Mouse (Mus musculus) heart, adult 8-10 months (tissue): ENCODE measurements at regions not wholly inside any gene's neighbourhood (a gene's known extent, or its start where the extent isn't known, plus 50 kb on each side); places are given as distances from the start of the nearest gene placed in this dataset.

Experiments
- DNase-seq: peaks from one replicate; pipeline ENCODE4 v3.0.0; 2022; ENCODE audit warnings: low spot score

GRCm38 (mm10) chr2:166271373-166272189 lies 116.1 kb upstream of the Sulf2 start:
- DNase-seq = no peak

- no peak for DNase-seq
These were observed 114.5 kb upstream of the Sulf2 start for GRCm38 (mm10) chr2:166270007-166270406.

- no peak for DNase-seq
These were observed 111.5 kb upstream of the Sulf2 start for GRCm38 (mm10) chr2:166266915-166267314.

- DNase-seq = no peak
These were observed 111.0 kb upstream of the Sulf2 start for GRCm38 (mm10) chr2:166266507-166266906.

GRCm38 (mm10) chr2:166264756-166265155 lies 109.3 kb upstream of the Sulf2 start:
- DNase-seq = no peak

GRCm38 (mm10) chr2:166261799-166262198 lies 106.3 kb upstream of the Sulf2 start:
- peak; percentile 39 for DNase-seq

- no peak for DNase-seq
These were observed 105.6 kb upstream of the Sulf2 start for GRCm38 (mm10) chr2:166261065-166261464.

GRCm38 (mm10) chr2:166258771-166259180 lies 103.3 kb upstream of the Sulf2 start:
- DNase-seq = no peak

GRCm38 (mm10) chr2:166257666-166258065 lies 102.2 kb upstream of the Sulf2 start:
- DNase-seq = no peak

GRCm38 (mm10) chr2:166256193-166256592 lies 100.7 kb upstream of the Sulf2 start:
- no peak for DNase-seq

- no peak for DNase-seq
These were observed 99.1 kb upstream of the Sulf2 start for GRCm38 (mm10) chr2:166254581-166254980.

DNA sequence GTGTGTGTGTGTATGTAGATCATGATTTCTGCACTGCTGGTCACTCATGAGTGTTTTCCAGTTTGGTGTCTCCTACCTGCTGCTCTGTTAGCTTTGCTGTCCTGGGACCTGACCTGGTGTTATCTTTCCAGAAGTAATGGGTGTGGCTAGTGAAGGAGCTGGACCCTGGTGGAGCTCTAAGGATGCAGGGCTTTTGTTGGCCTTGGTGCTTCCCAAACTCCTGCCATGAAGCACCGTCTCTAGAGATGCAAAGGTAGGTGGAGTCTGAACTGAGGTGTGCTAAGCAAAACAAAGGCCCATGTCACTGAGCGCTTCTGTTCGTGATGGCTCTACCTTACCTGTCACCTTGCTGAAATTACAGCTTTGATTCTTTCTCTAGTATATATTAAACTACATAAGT lies 96.6 kb upstream of the Sulf2 start:
- DNase-seq = no peak

GRCm38 (mm10) chr2:166251421-166251820 lies 96.0 kb upstream of the Sulf2 start:
- peak; percentile 55 for DNase-seq

DNA sequence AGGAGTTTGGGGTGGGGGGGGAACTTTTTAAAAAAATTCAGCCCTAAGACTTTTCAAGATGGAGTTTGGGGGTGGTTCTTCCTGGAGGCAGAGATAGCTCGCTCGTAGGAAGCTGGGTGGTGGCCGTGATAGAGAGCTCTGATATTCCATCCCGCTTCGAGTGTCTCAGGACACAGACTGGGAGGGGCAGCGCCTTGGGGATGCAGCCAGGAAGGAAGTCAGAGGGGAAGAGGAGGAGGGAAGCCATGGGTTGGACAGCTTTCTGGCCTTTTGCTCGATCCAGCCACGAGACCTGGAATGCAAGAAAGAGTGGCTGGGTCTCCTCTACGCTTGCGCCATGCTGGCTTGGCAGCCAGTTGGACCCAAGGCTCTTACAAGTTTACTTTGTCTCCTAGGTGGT lies 95.1 kb upstream of the Sulf2 start:
- peak; percentile 52 for DNase-seq

DNA sequence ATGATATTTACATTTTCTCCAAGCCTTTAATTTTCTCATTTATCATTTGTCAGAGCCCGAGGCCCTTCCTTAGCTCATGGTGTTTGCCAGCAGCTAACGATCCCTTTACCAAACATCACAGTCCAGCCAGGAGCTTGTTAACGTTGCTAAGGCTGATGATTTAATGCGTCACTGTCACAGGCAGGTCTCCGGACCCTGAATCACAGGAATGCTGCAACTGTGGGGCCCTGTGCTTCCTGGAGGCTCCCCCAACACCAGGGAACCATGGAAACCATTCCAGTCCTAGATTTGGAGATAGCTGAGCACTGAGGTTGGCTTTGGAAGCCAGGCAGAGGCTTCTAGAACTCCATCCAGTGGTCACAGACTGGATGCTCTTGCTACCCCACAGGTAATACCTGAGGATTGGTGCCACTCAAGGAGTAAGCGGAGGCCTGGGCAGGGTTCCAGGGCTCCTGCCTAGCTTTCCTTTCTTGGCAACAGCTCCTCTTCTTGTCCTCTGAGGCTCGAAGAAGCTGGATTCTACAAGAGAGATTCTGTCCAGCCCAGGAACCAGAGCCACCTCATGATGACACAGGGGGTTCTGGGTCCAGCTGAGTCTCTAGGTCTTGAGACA lies 94.0 kb upstream of the Sulf2 start:
- DNase-seq = no peak

DNA sequence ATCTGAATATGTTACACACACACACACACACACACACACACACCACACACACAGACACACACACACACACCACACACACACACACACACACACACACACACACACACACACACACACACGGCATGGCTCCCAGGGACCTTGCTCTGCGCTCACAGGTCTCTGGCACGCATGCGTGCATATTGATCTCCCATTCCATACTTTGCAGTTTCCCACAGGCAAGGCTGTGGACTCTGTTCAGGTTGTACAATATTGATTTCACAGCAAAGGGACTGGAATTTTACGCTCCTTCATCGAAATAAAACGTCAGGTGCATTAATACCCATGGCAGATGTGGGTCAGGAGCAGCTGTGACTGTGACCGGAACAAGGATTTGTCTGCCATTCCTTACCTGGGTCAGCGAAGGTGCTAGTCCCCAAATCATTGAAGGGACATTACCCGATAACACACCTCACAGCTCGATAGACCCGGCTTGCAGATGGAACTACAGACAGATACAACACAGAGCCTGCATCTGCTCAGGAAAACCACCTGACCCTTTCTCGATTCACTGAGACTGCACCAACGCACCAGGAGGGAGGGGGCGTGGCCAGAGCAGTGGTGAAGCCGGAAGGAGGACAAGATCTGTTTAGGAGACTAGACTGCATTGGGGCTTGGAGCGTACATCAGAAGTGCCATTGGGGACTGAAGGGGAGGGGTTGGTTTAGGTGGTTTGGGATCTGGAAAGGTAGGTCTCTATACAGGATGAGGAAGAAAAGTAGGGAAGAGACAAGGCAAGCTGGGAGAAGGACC lies 91.1 kb upstream of the Sulf2 start:
- DNase-seq = no peak

DNA sequence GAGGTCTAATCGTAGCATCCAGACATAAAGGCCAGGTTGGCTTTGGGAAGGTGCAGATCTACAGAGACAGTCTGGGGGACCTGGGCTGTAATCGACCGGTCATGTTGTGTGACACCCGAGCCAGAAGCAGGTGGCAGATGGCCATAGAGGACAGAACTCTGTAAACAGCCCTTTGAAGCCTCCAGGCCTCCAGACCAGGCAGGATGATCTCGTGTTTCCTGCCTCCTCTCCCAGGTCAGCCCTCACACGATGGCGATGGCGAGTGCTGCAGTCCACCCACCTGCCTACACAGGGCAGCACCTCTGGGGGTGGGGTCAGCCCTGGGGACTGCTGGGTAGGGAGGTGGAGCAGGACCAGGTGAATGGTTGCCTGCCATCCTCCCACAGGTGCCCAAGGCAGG lies 89.8 kb upstream of the Sulf2 start:
- DNase-seq = no peak

GRCm38 (mm10) chr2:166242786-166243521 lies 87.5 kb upstream of the Sulf2 start:
- DNase-seq = no peak

DNA sequence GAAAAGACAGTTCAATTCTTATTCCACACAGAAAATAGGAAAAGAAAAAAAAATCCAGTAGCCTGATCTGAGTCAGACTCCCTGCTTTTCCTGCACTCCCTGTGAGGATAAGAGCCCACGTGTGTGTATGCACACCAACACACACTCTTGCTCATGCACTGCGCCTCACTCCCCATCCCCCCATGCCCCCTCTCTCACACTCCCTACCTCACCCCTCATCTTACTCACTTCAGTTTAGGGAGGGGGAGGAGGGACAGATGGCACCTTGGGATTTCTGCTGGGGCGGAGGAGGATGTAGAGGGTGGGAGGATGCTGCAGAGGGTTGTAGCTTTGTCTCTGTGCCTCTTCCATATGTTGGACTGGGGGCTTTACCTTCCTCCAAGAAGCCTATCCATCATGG lies 85.8 kb upstream of the Sulf2 start:
- DNase-seq = no peak

GRCm38 (mm10) chr2:166240056-166240455 lies 84.6 kb upstream of the Sulf2 start:
- no peak for DNase-seq

DNA sequence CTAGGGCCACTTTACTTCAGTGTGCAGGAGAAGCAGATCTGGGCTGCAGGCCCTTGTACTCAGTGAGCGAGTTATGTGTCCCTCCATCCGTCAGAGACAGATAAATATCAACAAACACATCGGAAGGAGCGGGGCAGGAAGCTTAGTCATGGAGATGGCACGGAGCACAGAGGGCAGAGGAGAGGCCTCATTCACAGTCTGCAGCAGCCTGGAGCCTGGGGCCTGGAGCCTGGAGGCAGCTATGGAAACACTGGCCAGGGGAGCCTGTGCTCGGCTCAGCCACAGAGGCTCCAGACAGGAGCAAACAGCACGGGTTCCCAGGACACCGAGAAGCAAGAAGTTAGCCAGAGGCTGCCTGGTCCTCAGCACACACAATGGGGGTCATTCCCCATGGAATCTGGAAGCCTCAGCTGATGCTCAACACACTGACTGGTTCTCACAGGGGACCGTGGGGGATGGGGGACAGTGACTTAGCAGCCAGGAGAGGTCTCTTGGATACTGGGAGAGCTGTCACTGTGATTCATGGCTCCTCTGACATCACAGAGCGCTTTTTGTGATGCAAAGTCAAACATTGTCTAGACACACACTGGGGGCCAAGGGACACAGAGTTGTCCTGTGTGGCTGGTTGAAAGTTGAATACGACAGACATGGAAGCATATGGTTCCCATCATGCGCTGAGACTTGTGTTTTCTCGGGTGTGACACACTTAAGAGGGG lies 82.2 kb upstream of the Sulf2 start:
- DNase-seq = no peak
